Mouse (Mus musculus) embryonic facial prominence, embryonic 11.5 days (tissue): ENCODE results near the gene Malsu1. TPM values are rescaled to one million over a fixed set of nuclear protein-coding genes. Genes with fewer than 3 reads are reported as not detected.

ENCODE experiments used
- ATAC-seq: fragments of 200-750 bp; cut with Nextera tagmentation; replicated peaks from 2 replicates; pipeline ENCODE4 v1.8.0; 2017; ENCODE audit warnings: low read depth; ENCODE audit not compliant: insufficient number of reproducible peaks, low FRiP score, low TSS enrichment
- DNase-seq: peaks from one replicate; pipeline ENCODE4 v3.0.0-alpha.2; 2015; ENCODE audit warnings: low spot score
- H3K27ac ChIP-seq: fragments of 300-500 bp; sonication (generic); replicated peaks from 2 replicates; pipeline ENCODE4 v1.5.1; 2014; ENCODE audit warnings: mild to moderate bottlenecking, low read depth, low read length, control low read depth
- H3K27me3 ChIP-seq: fragments of 300-500 bp; sonication (generic); 2 replicates; pipeline ENCODE4 v1.6.1; 2014; ENCODE audit warnings: mild to moderate bottlenecking, low read length, moderate library complexity, mixed read lengths; ENCODE audit not compliant: control insufficient read depth, insufficient read depth
- H3K36me3 ChIP-seq: fragments of 300-500 bp; sonication (generic); replicated peaks from 2 replicates; pipeline ENCODE4 v1.6.1; 2014; ENCODE audit warnings: low read depth, mild to moderate bottlenecking, low read length, moderate library complexity, mixed read lengths; ENCODE audit not compliant: control insufficient read depth, insufficient read depth
- H3K4me1 ChIP-seq: fragments of 300-500 bp; sonication (generic); 2 replicates; pipeline ENCODE4 v1.6.1; 2014; ENCODE audit warnings: low read length, mixed read lengths; ENCODE audit not compliant: control insufficient read depth, insufficient read depth
- H3K4me2 ChIP-seq: fragments of 300-500 bp; sonication (generic); 2 replicates; pipeline ENCODE4 v1.6.1; 2014; ENCODE audit warnings: low read depth, mild to moderate bottlenecking, control low read depth, low read length, moderate library complexity
- H3K4me3 ChIP-seq: fragments of 300-500 bp; sonication (generic); 2 replicates; pipeline ENCODE4 v1.5.1; 2014; ENCODE audit warnings: low read depth, low read length, control low read depth
- H3K9ac ChIP-seq: fragments of 300-500 bp; sonication (generic); replicated peaks from 2 replicates; pipeline ENCODE4 v1.6.1; 2014; ENCODE audit warnings: mild to moderate bottlenecking, control low read depth, low read length
- H3K9me3 ChIP-seq: fragments of 300-500 bp; sonication (generic); replicated peaks from 2 replicates; pipeline ENCODE4 v1.6.1; 2016; ENCODE audit warnings: mild to moderate bottlenecking, low read length, inconsistent platforms, mixed read lengths; ENCODE audit not compliant: control insufficient read depth
- WGBS: fragments of 180-500 bp; shearing (Covaris S2); extraction: QIAGEN DNeasy Blood & Tissue Kit; methylation state at CpG from one replicate; pipeline ENCODE4 v1.1.7; 2014; 5-methylcytosine and 5-hydroxymethylcytosine counted together
- polyA plus RNA-seq: library from polyadenylated mRNA; unstranded; fragments of >200 nt; fragmentation: Nextera tagmentation; extraction: Ambion mirVana; gene quantifications from 2 replicates; pipeline ENCODE4 v1.2.1, GENCODE M21; 2014

Malsu1 gene
- polyA plus RNA-seq = 68.5 and 75.4 TPM in 2 replicates

DNA sequence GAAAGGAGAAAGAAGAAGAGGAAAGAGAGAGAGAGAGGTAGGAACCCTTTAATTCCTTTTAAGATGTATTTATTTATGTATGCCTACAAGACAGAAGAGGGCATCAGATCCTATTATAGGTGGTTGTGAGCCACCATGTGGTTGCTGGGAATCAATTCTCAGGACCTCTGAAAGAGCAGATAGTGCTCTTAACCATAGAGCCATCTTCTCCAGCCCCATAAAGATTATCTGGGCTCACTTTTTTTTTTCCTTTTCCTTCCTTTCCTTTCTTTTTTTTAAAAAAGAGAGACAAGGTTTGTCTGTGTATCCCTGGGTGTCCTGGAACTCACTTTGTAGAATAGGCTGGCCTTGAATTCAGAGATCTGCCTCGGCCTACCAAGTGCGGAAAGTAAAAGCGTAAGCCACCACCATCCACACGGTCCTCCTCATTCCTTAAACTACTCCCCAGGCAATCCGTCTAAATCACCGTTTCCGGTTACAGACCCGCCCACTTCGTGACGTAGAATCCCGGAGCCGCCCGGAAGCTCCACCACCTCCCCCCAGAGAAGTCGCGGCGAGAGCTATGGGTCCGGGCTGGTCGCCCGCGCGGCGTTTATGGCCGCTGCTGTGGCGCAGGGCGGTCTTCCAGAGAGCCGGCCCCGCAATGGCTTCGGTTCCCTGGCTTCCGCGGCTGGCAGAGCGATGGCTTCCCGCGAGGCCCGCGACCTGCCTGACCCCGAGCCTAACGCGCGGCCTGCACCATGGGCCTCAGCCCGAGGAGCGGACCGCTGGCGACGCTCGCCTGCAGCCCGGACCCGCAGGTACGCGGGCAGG is at the start of gene Malsu1:
TSS of gene Malsu1 (plus strand) at position 492 of the 813 bp plus-strand sequence.
- Histone ChIP-seq H3K36me3 (no peaks in the 10 kb centered on the region), H3K4me1 (no peaks in the 10 kb centered on the region), H3K4me3 (peak within 1 kb of the TSS; percentile 97), H3K9ac (peak within 1 kb of the TSS; percentile 95), H3K27me3 (no peaks in the 10 kb centered on the region), H3K4me2 (peak within 1 kb of the TSS; percentile 75), H3K9me3 (no peaks in the 10 kb centered on the region), H3K27ac (peak within 1 kb of the TSS; percentile 71)
- ATAC-seq (peak; percentile 94), DNase-seq (peak; percentile 96)
- under 1% methylated on average over 49 of the region's 49 CpGs for WGBS

DNA sequence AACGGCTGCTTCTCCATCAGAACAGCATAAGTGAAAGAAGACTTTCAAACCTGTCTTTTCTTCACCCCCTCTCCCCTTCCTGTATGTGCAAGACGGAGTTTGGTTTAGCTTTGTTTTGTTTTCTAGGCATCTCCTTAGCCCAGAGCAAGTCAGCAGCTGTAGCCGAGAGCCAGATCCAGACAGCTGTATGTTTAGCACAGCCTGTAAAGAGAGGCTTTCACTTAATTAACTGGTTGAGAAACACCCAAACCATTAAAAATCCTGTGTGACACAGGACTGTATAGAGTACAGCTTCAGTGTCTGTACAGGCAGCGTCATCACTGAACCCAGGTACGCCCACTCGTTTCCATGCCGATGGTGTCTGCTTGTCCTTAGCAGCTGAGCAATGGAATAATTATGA is 48.3 kb upstream of the Malsu1 start:
- no peak overlapping the region for H3K4me3 ChIP-seq
- H3K4me2 ChIP-seq = no peak overlapping the region
- no peak overlapping the region for H3K27ac ChIP-seq
- 82% methylated on average over 7 of the region's 7 CpGs for WGBS
- DNase-seq (no peak), ATAC-seq (no peak)
- no peaks in the 10 kb centered on the region for H3K9me3 ChIP-seq
- H3K36me3 ChIP-seq = no peaks in the 10 kb centered on the region
- no peak overlapping the region for H3K9ac ChIP-seq
- no peaks in the 10 kb centered on the region for H3K27me3 ChIP-seq
- no peaks in the 10 kb centered on the region for H3K4me1 ChIP-seq

DNA sequence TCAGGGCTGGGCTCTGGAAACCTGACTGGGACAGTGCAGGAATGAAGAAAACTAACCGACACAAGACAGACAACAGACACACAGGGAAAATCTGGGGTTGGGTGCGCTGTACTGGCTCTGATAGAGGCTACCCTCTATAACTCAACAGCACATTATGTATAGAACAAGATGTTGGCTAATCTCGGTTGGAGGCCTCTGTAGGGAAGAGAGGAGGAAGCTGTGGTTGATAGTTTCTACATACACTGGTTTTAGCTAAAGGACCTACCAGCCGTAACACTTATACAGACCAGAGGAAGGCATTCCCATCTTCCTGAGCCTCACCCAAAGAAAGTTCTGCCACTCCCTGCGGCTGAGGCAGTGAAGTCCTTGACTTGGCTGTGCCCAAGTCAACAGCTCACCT is 47.1 kb upstream of the Malsu1 start:
- Histone ChIP-seq H3K4me1 (no peaks in the 10 kb centered on the region), H3K27me3 (no peaks in the 10 kb centered on the region), H3K4me3 (no peak overlapping the region), H3K27ac (no peak overlapping the region), H3K4me2 (no peak overlapping the region), H3K36me3 (no peaks in the 10 kb centered on the region), H3K9ac (no peak overlapping the region), H3K9me3 (no peaks in the 10 kb centered on the region)
- 90% methylated on average over 5 of the region's 5 CpGs for WGBS
- ATAC-seq (no peak), DNase-seq (no peak)

DNA sequence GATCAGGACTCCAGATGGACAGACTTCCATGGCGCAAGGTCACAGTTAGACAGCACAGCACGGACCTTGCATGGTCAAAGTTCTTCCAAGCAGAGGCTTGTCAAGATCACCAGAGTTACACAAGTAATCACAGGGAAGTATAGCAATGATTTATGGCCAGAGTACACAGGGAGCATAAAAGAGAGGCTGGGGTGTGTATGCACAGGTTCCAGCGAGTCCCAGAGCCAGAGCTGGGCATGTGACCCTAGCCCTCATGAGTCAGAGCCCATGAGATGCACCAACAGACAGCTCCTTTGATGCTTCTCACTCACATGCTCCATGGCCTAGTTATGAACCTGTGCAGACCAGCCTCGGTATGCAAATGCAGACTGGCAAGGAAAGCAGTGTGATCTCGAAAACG is 45.6 kb upstream of the Malsu1 start:
- WGBS = 91% methylated on average over 6 of the region's 6 CpGs
- no peak overlapping the region for H3K4me2 ChIP-seq
- no peak for DNase-seq
- no peaks in the 10 kb centered on the region for H3K36me3 ChIP-seq
- no peak for ATAC-seq
- H3K9ac ChIP-seq = no peak overlapping the region
- H3K9me3 ChIP-seq = no peaks in the 10 kb centered on the region
- no peaks in the 10 kb centered on the region for H3K4me1 ChIP-seq
- H3K4me3 ChIP-seq = no peak overlapping the region
- no peak overlapping the region for H3K27ac ChIP-seq
- no peaks in the 10 kb centered on the region for H3K27me3 ChIP-seq

DNA sequence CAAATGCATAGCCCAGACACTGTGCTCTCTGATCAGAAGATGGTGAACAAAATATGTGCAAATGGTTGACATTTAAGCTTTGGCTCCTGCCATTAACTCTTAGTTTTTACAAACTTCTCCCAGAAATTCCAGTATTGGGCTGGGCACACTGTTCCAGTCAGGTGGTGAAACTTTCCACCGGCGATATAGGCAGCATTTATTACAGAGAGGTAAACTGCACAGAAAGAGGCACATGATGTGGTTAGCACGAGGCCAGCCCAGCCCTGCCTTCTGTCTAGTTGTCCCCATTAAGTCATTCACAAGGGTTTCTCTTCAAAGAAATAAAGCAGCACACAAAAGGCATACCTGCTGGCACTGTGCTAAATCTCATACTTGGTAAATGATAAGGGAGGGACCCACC is 44.9 kb upstream of the Malsu1 start:
- H3K36me3 ChIP-seq = no peaks in the 10 kb centered on the region
- no peaks in the 10 kb centered on the region for H3K27me3 ChIP-seq
- no peak overlapping the region for H3K4me2 ChIP-seq
- H3K4me1 ChIP-seq = no peaks in the 10 kb centered on the region
- 85% methylated on average over 3 of the region's 3 CpGs for WGBS
- DNase-seq (no peak), ATAC-seq (no peak)
- H3K9me3 ChIP-seq = no peaks in the 10 kb centered on the region
- no peak overlapping the region for H3K4me3 ChIP-seq
- H3K9ac ChIP-seq = no peak overlapping the region
- H3K27ac ChIP-seq = no peak overlapping the region

DNA sequence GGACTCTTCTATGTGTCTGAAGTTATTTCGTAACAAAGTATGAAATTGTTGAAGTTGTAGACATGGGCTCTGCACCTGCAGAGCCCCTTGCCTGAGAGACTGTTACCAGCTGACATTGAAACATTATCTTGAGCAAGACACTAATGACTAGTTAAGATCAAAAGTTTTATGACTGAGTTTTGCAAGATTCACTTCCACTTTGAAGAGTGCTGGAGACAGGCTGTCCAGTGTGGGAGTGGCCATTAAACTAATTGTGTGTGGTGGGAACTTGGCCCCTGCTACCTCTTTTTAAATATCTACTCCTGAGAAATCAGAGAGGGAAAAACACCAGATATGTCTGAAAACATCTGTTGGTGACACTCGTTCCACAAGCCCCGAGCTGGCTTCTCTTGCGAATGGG is 42.4 kb upstream of the Malsu1 start:
- Histone ChIP-seq H3K4me3 (no peak overlapping the region), H3K27me3 (no peaks in the 10 kb centered on the region), H3K4me1 (no peaks in the 10 kb centered on the region), H3K9ac (no peak overlapping the region), H3K36me3 (no peaks in the 10 kb centered on the region), H3K27ac (no peak overlapping the region), H3K4me2 (no peak overlapping the region), H3K9me3 (no peaks in the 10 kb centered on the region)
- DNase-seq (no peak), ATAC-seq (no peak)
- WGBS = 80% methylated on average over 4 of the region's 4 CpGs

DNA sequence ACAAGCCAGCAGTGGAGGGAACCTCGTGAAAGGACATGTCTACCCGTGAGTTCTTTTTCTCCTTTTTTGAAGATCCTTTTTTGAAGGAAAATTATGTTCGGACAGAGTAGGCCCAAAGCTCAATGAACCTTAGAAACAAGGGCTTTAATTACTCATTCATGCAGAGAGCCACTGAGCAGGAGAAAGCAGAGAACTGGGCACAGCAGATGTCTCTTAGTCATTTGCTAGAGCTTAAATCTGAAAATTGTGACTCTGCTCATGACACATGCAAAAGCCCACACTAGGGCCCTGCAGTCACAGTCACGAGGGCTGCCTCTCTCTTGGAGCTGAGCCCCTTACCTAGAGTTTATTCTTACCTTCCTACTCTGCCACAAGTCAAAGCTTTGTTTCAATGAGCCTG is 40.8 kb upstream of the Malsu1 start:
- Histone ChIP-seq H3K27me3 (0 out of 2 replicates have a peak, but pooled peaks cover 2% of the 10 kb centered on the region), H3K9ac (no peak overlapping the region), H3K4me3 (no peak overlapping the region), H3K27ac (no peak overlapping the region), H3K4me2 (no peak overlapping the region), H3K4me1 (no peaks in the 10 kb centered on the region), H3K36me3 (no peaks in the 10 kb centered on the region; the same call in 1 of the 2 replicates), H3K9me3 (no peaks in the 10 kb centered on the region)
- ATAC-seq (no peak), DNase-seq (no peak)
- 74% methylated on average over 4 of the region's 4 CpGs for WGBS
